Mouse (Mus musculus) limb, embryonic 14.5 days (tissue): ENCODE measurements at regions not wholly inside any gene's neighbourhood (a gene's known extent, or its start where the extent isn't known, plus 50 kb on each side); places are given as distances from the start of the nearest gene placed in this dataset.

Source experiments
- ATAC-seq: fragments of 200-750 bp; cut with Nextera tagmentation; 2 replicates; pipeline ENCODE4 v1.8.0; 2017; ENCODE audit warnings: low read depth, moderate number of reproducible peaks, moderate TSS enrichment; ENCODE audit not compliant: low FRiP score
- DNase-seq: peaks from one replicate; pipeline ENCODE4 v3.0.0-alpha.2; 2015; ENCODE audit warnings: low spot score
- H3K27ac ChIP-seq: fragments of 300-500 bp; sonication (generic); replicated peaks from 2 replicates; pipeline ENCODE4 v1.5.1; 2014; ENCODE audit warnings: low read depth, mild to moderate bottlenecking, low read length, moderate library complexity, mixed read lengths
- H3K27me3 ChIP-seq: fragments of 300-500 bp; sonication (generic); 2 replicates; pipeline ENCODE4 v1.6.1; 2014; ENCODE audit warnings: low read length, mixed read lengths; ENCODE audit not compliant: control insufficient read depth, insufficient read depth
- H3K36me3 ChIP-seq: fragments of 300-500 bp; sonication (generic); 2 replicates; pipeline ENCODE4 v1.6.1; 2014; ENCODE audit warnings: mild to moderate bottlenecking, low read length, moderate library complexity, mixed read lengths; ENCODE audit not compliant: control insufficient read depth, insufficient read depth
- H3K4me1 ChIP-seq: fragments of 300-500 bp; sonication (generic); 2 replicates; pipeline ENCODE4 v1.6.1; 2014; ENCODE audit warnings: antibody characterized with exemption, low read length, mixed read lengths; ENCODE audit not compliant: control insufficient read depth, insufficient read depth
- H3K4me2 ChIP-seq: fragments of 300-500 bp; sonication (generic); replicated peaks from 2 replicates; pipeline ENCODE4 v1.6.1; 2014; ENCODE audit warnings: low read depth, mild to moderate bottlenecking, low read length, moderate library complexity; ENCODE audit not compliant: severe bottlenecking
- H3K4me3 ChIP-seq: fragments of 300-500 bp; sonication (generic); replicated peaks from 2 replicates; pipeline ENCODE4 v1.5.1; 2014; ENCODE audit warnings: low read length
- H3K9ac ChIP-seq: fragments of 300-500 bp; sonication (generic); 2 replicates; pipeline ENCODE4 v1.6.1; 2014; ENCODE audit warnings: mild to moderate bottlenecking, low read depth, low read length, moderate library complexity; ENCODE audit not compliant: severe bottlenecking
- H3K9me3 ChIP-seq: fragments of 300-500 bp; sonication (generic); 2 replicates; pipeline ENCODE4 v1.6.1; 2016; ENCODE audit warnings: low read length; ENCODE audit not compliant: control insufficient read depth
- POLR2A ChIP-seq: fragments of 200-500 bp; IDR thresholded peaks from 2 replicates; pipeline ENCODE4 v1.8.0; 2012; ENCODE audit warnings: inconsistent platforms, mild to moderate bottlenecking, moderate library complexity, borderline replicate concordance; ENCODE audit not compliant: insufficient read depth, insufficient read length; ENCODE audit errors: extremely low read depth
- WGBS: fragments of 180-500 bp; shearing (Covaris S2); extraction: QIAGEN DNeasy Blood & Tissue Kit; methylation state at CpG from one replicate; pipeline ENCODE4 v1.1.7; 2014; 5-methylcytosine and 5-hydroxymethylcytosine counted together

GRCm38 (mm10) chr2:75396016-75396415 lies 263.0 kb upstream of the Hnrnpa3 start:
- ATAC-seq (peak; percentile 23; the same call in 1 of the 2 replicates), DNase-seq (no peak)
- Histone ChIP-seq H3K4me3 (no peak overlapping the region), H3K4me2 (no peak overlapping the region), H3K9me3 (no peaks in the 10 kb centered on the region), H3K9ac (no peak overlapping the region), H3K36me3 (no peaks in the 10 kb centered on the region), H3K27ac (0 out of 2 replicates have a peak overlapping the region, but pooled peaks have one; percentile 5), H3K4me1 (peaks cover 16% of the 10 kb centered on the region), H3K27me3 (0 out of 2 replicates have a peak, but pooled peaks cover 4% of the 10 kb centered on the region)
- WGBS = 35% methylated on average over 2 of the region's 2 CpGs
- no peak for TF ChIP-seq POLR2A

- WGBS = 64% methylated on average over 7 of the region's 7 CpGs
- H3K9ac ChIP-seq = no peak overlapping the region
- H3K36me3 ChIP-seq = no peaks in the 10 kb centered on the region
- H3K9me3 ChIP-seq = no peaks in the 10 kb centered on the region
- ATAC-seq (no peak), DNase-seq (no peak)
- 0 out of 2 replicates have a peak, but pooled peaks cover under 1% of the 10 kb centered on the region for H3K27me3 ChIP-seq
- H3K4me3 ChIP-seq = no peak overlapping the region
- no peak for TF ChIP-seq POLR2A
- no peak overlapping the region for H3K27ac ChIP-seq
- no peak overlapping the region for H3K4me2 ChIP-seq
- H3K4me1 ChIP-seq = peaks cover 14% of the 10 kb centered on the region
These were observed 258.7 kb upstream of the Hnrnpa3 start for GRCm38 (mm10) chr2:75400291-75400870.

DNA sequence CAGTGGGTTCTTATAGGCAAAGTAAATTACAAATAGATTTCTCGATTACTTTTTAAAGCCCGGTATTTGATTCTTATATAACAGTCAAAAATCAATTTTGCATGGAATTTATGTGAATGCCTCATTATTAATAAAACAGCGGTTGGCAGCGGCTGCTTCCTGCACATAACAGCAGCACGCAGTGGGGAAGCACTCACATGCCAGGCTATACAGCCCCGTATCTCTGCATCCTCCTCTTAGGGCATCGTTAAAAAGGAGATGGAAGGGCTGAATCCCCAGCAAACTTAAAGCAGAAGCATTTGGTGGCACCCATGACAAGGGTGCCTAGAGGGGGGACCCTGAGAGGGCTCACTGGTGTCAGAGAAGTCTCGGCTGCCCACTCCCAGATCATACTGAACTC lies 255.3 kb upstream of the Hnrnpa3 start:
- no peak for ATAC-seq
- no peaks in the 10 kb centered on the region for H3K36me3 ChIP-seq
- H3K4me3 ChIP-seq = no peak overlapping the region
- no peak for DNase-seq
- no peaks in the 10 kb centered on the region for H3K27me3 ChIP-seq
- no peak overlapping the region; the same call in 1 of the 2 replicates for H3K9ac ChIP-seq
- peaks cover 23% of the 10 kb centered on the region for H3K4me1 ChIP-seq
- no peak overlapping the region for H3K4me2 ChIP-seq
- H3K9me3 ChIP-seq = no peaks in the 10 kb centered on the region
- 30% methylated on average over 8 of the region's 8 CpGs for WGBS
- TF ChIP-seq POLR2A = no peak
- no peak overlapping the region for H3K27ac ChIP-seq

- Histone ChIP-seq H3K4me3 (no peak overlapping the region), H3K27me3 (no peaks in the 10 kb centered on the region), H3K9ac (no peak overlapping the region), H3K9me3 (no peaks in the 10 kb centered on the region), H3K4me1 (peaks cover 25% of the 10 kb centered on the region), H3K4me2 (no peak overlapping the region), H3K27ac (no peak overlapping the region), H3K36me3 (no peaks in the 10 kb centered on the region)
- TF ChIP-seq POLR2A = no peak
- DNase-seq (no peak), ATAC-seq (no peak)
- 74% methylated on average over 13 of the region's 13 CpGs for WGBS
These were observed 253.4 kb upstream of the Hnrnpa3 start for GRCm38 (mm10) chr2:75405524-75406214.

DNA sequence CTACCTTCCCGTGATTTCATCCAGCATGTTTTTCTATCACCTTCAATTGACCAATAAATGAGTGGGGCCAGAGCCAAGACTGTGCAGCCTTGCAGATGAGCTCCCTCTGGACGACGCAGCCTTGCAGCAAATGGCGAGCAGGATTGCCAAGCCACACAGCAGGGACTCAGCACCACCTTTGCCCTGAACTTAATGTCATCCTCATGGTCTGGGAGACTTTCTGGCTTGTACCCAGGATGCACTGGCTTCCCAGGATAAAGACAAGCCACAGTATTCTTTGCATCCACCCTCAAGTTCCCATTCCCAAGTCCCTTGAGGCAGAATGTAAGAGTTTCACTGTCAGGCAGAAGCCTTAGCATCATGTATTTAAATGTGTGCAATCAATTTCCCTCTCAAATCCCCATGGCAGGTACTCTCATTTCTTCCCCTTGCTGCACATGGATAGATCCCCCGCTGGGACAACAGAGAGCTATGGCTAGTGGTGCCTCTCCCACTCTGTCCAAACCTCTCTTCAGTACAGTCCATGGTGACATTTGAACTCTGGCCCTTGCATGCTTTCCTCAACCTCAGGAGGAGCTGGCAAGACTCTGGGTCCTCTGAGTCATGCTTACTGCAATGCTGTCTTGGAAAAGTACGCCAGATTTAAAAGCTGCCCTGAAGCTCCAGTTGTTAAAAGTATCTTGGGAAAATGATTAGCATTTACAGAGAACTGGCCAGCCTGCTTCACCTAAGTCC lies 252.2 kb upstream of the Hnrnpa3 start:
- H3K27ac ChIP-seq = no peak overlapping the region
- 34% methylated on average over 6 of the region's 6 CpGs for WGBS
- ATAC-seq = peak; percentile 80

More for the DNA sequence above, 252.2 kb upstream of the Hnrnpa3 start:
- Histone ChIP-seq H3K4me1 (peaks cover 28% of the 10 kb centered on the region), H3K4me3 (no peak overlapping the region), H3K9me3 (no peaks in the 10 kb centered on the region), H3K27me3 (no peaks in the 10 kb centered on the region), H3K9ac (no peak overlapping the region), H3K4me2 (no peak overlapping the region), H3K36me3 (no peaks in the 10 kb centered on the region)
- peak; percentile 36 for DNase-seq
- no peak for TF ChIP-seq POLR2A
